Mouse (Mus musculus): Measurements from ENCODE around the gene Ralgps1.

Gene Ralgps1

GRCm38 (mm10) chr2:33361139-33361716 lies 10.1 kb downstream of the Ralgps1 start:
- in situ Hi-C loops (cut with MseI, MboI) = no loop called here

DNA sequence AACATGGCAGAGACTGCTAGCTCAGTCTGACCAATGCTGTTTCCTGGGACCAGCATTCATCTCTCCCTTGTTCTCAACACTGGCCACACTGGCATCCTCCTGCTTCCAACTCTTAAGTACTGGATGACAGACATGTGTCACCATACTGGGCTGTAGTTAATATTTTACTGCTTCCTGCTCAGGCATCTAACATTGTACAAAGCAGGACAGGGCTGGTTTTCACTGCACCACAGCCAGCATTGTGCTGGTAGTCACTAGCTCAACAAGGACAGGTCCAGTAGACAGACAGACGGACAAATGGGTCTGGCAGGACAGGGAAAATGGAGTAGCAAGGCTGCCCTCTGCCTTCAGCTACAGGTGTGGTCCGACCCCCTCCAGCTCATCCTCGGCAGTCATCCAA lies 10.7 kb downstream of the Ralgps1 start:
- in situ Hi-C loops (cut with MseI, MboI) = no loop called here

DNA sequence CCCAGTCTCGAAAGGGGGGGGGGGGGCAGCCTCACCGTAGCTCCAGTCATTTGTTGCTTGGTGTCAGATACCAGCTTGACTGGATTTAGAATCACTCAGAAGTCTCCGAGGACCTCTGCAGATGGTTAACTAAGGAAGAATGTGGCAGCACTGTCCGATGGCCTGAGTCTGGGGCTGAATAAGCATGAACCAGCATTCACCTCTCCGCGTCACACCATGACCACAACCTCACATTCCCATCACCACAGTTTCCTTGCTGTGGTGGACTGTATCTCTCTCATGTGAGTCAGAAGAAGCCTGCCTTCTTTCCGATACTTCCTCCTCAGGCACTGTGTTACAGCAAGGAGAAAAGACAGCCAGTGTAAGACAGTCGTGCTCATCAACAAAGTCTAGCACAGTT lies 12.1 kb downstream of the Ralgps1 start:
- in situ Hi-C loops (cut with MseI, MboI) = loop anchor here in 1 of 2 experiments (10.0 kb wide), 1 partner anchor 204 kb away; no protein-coding TSS in a partner anchor

GRCm38 (mm10) chr2:33357250-33357838 lies 13.9 kb downstream of the Ralgps1 start:
- in situ Hi-C loops (cut with MseI, MboI) = loop anchor here in 1 of 2 experiments (10.0 kb wide), 1 partner anchor 203 kb away; no protein-coding TSS in a partner anchor

GRCm38 (mm10) chr2:33355558-33355957 lies 15.7 kb downstream of the Ralgps1 start:
- in situ Hi-C loops (cut with MseI, MboI) = loop anchor here in 1 of 2 experiments (10.0 kb wide), 1 partner anchor 201 kb away; no protein-coding TSS in a partner anchor

GRCm38 (mm10) chr2:33353432-33353831 lies 17.9 kb downstream of the Ralgps1 start:
- in situ Hi-C loops (cut with MseI, MboI) = loop anchor here (5.0 to 10.0 kb wide), 2 partner anchors 199 to 201 kb away; no protein-coding TSS in a partner anchor

GRCm38 (mm10) chr2:33351449-33351848 lies 19.8 kb downstream of the Ralgps1 start:
- in situ Hi-C loops (cut with MseI, MboI) = loop anchor here (5.0 to 10.0 kb wide), 2 partner anchors 197 to 199 kb away; no protein-coding TSS in a partner anchor

- in situ Hi-C loops (cut with MseI, MboI) = loop anchor here (5.0 to 10.0 kb wide), 2 partner anchors 196 to 199 kb away; no protein-coding TSS in a partner anchor
Observed at GRCm38 (mm10) chr2:33350921-33351320, 20.4 kb downstream of the Ralgps1 start.

DNA sequence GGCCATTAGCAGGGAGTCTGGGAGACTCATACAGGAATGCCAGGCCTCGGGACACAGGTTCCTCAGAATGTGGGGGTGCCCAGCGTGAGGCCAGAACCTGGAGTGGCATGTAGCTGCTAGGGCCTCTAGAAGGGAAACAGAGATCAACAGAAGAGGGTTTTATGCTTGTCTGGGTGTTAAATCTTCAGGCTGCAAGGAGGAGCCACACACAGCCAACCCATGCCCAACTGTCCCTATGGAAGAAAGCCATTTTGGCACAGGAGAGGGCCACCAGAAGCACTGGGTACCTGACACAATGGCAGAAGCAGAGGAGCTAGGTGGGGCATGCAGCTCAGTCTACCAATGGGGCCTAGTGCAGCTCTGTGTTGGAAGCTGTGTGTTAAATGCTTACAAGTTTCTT lies 21.7 kb downstream of the Ralgps1 start:
- in situ Hi-C loops (cut with MseI, MboI) = loop anchor here in 1 of 2 experiments (10.0 kb wide), 1 partner anchor 125 kb away; no protein-coding TSS in a partner anchor

DNA sequence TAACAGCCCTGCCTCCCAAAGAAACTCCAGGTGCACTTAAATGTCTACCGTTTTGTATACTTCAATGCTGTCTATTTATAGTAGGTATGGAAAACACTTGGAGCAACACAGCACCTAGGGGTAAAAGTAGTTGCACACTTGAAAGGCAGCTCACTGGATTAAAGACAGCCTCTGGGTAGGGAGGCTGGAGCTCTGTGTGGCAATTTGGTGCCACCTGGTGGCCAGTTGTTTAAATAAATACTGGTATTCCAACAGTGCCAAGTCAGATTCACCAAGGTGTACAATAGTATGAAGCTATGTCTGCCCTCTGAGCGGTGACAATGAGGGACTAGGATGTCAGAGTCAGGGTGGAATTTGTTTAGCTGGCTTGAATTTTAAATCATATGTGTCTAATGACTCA lies 22.2 kb downstream of the Ralgps1 start:
- in situ Hi-C loops (cut with MseI, MboI) = loop anchor here in 1 of 2 experiments (10.0 kb wide), 1 partner anchor 124 kb away; no protein-coding TSS in a partner anchor

GRCm38 (mm10) chr2:33348260-33348659 lies 23.0 kb downstream of the Ralgps1 start:
- in situ Hi-C loops (cut with MseI, MboI) = loop anchor here in 1 of 2 experiments (10.0 kb wide), 1 partner anchor 123 kb away; no protein-coding TSS in a partner anchor

- in situ Hi-C loops (cut with MseI, MboI) = loop anchor here in 1 of 2 experiments (10.0 kb wide), 1 partner anchor 123 kb away; no protein-coding TSS in a partner anchor
Observed at GRCm38 (mm10) chr2:33347607-33348006, 23.7 kb downstream of the Ralgps1 start.

- in situ Hi-C loops (cut with MseI, MboI) = loop anchor here in 1 of 2 experiments (10.0 kb wide), 1 partner anchor 122 kb away; no protein-coding TSS in a partner anchor
Observed at GRCm38 (mm10) chr2:33346749-33347148, 24.5 kb downstream of the Ralgps1 start.

DNA sequence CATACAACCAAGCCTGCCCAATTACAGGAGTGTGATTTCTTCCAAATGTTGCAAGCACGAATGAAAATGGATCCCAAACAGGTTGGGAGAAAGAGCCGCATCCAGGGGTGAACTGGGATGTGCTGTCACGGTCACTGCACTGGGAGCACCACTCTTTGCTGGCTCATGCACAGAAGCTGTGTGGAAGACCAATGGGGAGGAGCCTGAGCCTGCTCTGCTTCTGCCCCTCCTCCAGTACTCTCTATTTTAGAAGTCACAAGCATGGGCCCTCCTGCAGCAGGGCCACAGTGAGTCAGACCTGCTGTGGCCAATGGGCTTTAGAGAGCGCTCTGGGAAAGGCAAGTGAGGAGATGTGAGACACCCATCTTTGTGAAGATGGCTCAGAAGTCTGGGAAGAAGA lies 25.3 kb downstream of the Ralgps1 start:
- in situ Hi-C loops (cut with MseI, MboI) = loop anchor here in 1 of 2 experiments (10.0 kb wide), 1 partner anchor 121 kb away; no protein-coding TSS in a partner anchor

- in situ Hi-C loops (cut with MseI, MboI) = loop anchor here in 1 of 2 experiments (10.0 kb wide), 1 partner anchor 121 kb away; no protein-coding TSS in a partner anchor
Observed at GRCm38 (mm10) chr2:33345475-33345874, 25.8 kb downstream of the Ralgps1 start.

- in situ Hi-C loops (cut with MseI, MboI) = loop anchor here in 1 of 2 experiments (10.0 kb wide), 1 partner anchor 119 kb away; no protein-coding TSS in a partner anchor
Observed at GRCm38 (mm10) chr2:33343413-33343812, 27.9 kb downstream of the Ralgps1 start.

DNA sequence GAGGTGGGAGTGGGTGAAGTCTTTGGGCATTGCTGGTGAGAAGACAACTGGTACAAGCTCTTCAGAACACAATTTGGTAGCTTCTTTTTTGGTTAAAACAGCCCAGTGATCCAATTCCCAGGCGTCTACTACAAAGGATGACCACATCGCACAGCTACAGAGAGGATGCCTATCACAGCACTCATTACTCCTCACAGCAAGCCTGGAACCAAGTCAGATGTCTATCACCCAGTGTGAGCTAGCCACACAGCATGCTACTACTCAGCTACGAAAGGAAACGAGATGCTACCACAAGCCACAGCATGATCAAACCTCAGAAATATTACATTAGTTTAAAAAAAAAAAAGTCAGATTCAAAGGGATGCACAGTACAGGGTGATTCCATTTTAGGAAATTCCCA lies 29.1 kb downstream of the Ralgps1 start:
- in situ Hi-C loops (cut with MseI, MboI) = loop anchor here in 1 of 2 experiments (10.0 kb wide), 1 partner anchor 117 kb away; no protein-coding TSS in a partner anchor

DNA sequence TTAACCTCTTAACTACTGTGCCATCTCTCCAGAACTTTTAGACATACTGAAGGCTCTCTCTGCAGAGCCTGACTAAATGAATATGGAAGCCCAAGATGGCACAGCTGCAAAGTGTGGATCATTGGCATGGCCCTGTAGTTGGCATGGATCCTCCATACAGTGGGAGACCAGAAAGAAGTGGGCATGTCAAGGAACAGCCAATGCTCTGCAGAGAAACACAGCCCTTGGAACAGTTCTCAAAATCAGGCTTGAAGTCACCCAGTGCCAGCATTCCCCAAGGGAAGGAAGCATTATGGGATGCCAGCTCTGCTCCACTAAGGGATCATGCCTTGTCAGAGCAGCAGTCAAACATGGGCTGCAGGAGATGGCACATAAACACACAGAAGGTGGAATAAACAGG lies 35.5 kb downstream of the Ralgps1 start:
- in situ Hi-C loops (cut with MseI, MboI) = no loop called here

DNA sequence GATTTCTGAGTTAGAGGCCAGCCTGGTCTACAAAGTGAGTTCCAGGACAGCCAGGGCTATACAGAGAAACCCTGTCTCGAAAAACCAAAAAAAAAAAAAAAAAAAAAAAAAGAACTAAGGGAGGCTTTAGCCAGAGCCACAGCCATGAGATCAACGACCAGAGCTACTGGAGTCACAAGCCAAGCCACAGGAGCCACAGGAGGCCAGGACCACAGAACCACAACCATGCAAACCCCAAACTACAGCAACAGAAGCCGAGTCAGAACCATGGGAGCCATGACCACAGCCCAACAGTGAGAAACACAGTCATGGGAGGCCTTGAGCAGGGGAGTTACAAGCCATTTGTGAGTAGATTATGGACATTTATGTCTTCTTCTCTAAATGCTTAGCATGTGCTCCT lies 41.7 kb downstream of the Ralgps1 start:
- in situ Hi-C loops (cut with MseI, MboI) = no loop called here

GRCm38 (mm10) chr2:33328941-33329340 lies 42.3 kb downstream of the Ralgps1 start:
- in situ Hi-C loops (cut with MseI, MboI) = no loop called here

DNA sequence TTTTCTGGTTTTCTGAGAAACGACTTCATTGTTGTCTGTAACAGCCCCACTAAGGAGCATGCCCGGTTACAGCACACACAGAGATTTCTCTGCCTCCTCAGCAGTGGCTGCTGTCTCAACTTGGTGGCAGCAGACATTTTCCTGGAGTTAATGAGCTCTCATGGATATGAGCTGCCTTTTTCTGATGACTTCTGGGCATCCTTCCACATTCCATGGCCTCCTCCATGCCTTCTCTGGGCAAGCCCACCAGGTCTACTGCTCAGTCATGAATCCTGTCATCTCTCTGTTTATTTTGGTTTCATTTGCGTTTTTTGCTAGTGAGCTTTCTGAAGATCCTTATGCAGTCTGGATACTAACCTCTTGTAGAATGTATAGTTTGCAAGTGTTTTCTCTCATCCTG lies 45.9 kb downstream of the Ralgps1 start:
- in situ Hi-C loops (cut with MseI, MboI) = no loop called here
